Mouse (Mus musculus) kidney, adult 2 months (tissue): ENCODE measurements around the gene Ears2. TPM values are rescaled to one million over a fixed set of nuclear protein-coding genes. Genes with fewer than 3 reads are reported as not detected.

ENCODE experiments used
- DNase-seq: peaks from one replicate; pipeline ENCODE4 v3.0.0; 2021
- H3K27ac ChIP-seq: fragments of 200-500 bp; 2 replicates; pipeline ENCODE4 v1.5.1; 2012; ENCODE audit warnings: low read depth, low read length, control low read depth, inconsistent platforms; ENCODE audit not compliant: insufficient read depth
- H3K27me3 ChIP-seq: fragments of 200-500 bp; replicated peaks from 2 replicates; pipeline ENCODE4 v1.6.1; 2012; ENCODE audit warnings: mild to moderate bottlenecking, moderate library complexity, low read length, inconsistent platforms; ENCODE audit not compliant: control insufficient read depth, insufficient read depth
- H3K36me3 ChIP-seq: fragments of 200-500 bp; 2 replicates; pipeline ENCODE4 v1.6.1; 2012; ENCODE audit warnings: mild to moderate bottlenecking, moderate library complexity, low read length, inconsistent platforms; ENCODE audit not compliant: control insufficient read depth, insufficient read depth
- H3K4me1 ChIP-seq: fragments of 200-500 bp; 2 replicates; pipeline ENCODE4 v1.6.1; 2011; ENCODE audit warnings: low read length; ENCODE audit not compliant: control insufficient read depth, insufficient read depth
- H3K4me3 ChIP-seq: fragments of 200-500 bp; 2 replicates; pipeline ENCODE4 v1.5.1; 2011; ENCODE audit warnings: mild to moderate bottlenecking, low read depth, low read length, control low read depth; ENCODE audit not compliant: insufficient read depth
- CTCF ChIP-seq: fragments of 200-500 bp; conservative IDR thresholded peaks from 2 replicates; pipeline ENCODE4 v1.5.1; 2011; ENCODE audit warnings: low read depth, mild to moderate bottlenecking, control low read depth, low read length, moderate library complexity, mixed read lengths; ENCODE audit not compliant: insufficient read depth, insufficient read length
- POLR2A ChIP-seq: fragments of 200-500 bp; IDR thresholded peaks from one replicate; pipeline ENCODE4 v1.6.1; 2011; ENCODE audit warnings: low read depth, low read length, control low read depth
- WGBS: fragments of 180-500 bp; shearing (Covaris S2); methylation state at CpG from one replicate; pipeline ENCODE4 v1.1.7; 2018; 5-methylcytosine and 5-hydroxymethylcytosine counted together
- polyA plus RNA-seq: library from polyadenylated mRNA; depleted of rRNA; stranded (reverse); fragments of >200 nt; gene quantifications from 2 replicates; pipeline ENCODE4 v1.2.3, GENCODE M21; 2012; rRNA removed

Ears2 gene
- polyA plus RNA-seq, 1 experiment = 9.2 TPM

- Histone ChIP-seq H3K27ac (no peak overlapping the region), H3K36me3 (peaks cover 1% of the 10 kb centered on the region), H3K4me3 (no peak overlapping the region), H3K4me1 (no peaks in the 10 kb centered on the region), H3K27me3 (no peaks in the 10 kb centered on the region)
- no peak for DNase-seq
- TF ChIP-seq CTCF (no peak), POLR2A (no peak)
- WGBS = 92% methylated on average over 5 of the region's 5 CpGs
Observed at GRCm38 (mm10) chr7:121995961-121996360, 71.1 kb downstream of the Ears2 start.

Other genes starting within 250 kb of the Ears2 start
- gene Scnn1b, start 202.2 kb downstream of the Ears2 start, polyA plus RNA-seq = 74.7 and 92.7 TPM in 2 replicates
- gene Cog7, start 85.6 kb downstream of the Ears2 start, polyA plus RNA-seq = 39.9 and 41.7 TPM in 2 replicates
- 49.1 and 53.0 TPM in 2 replicates for gene Gga2, start 46.0 kb downstream of the Ears2 start, polyA plus RNA-seq
- 18.9 and 19.6 TPM in 2 replicates for gene Ubfd1, start 88 bp downstream of the Ears2 start, polyA plus RNA-seq
- gene Ndufab1, start 34.6 kb upstream of the Ears2 start, polyA plus RNA-seq = 437 and 852 TPM in 2 replicates
- gene Palb2, start 65.7 kb upstream of the Ears2 start, polyA plus RNA-seq = 0.59 and 0.98 TPM in 2 replicates
- gene Dctn5, start 65.8 kb upstream of the Ears2 start, polyA plus RNA-seq = 74.9 and 77.1 TPM in 2 replicates
- 1.1 and 1.5 TPM in 2 replicates for gene Plk1, start 92.2 kb upstream of the Ears2 start, polyA plus RNA-seq
- gene Ern2, start 118.9 kb upstream of the Ears2 start, polyA plus RNA-seq = 0.16 and 0.19 TPM in 2 replicates
- 1.2 and 1.6 TPM in 2 replicates for gene Chp2, start 152.2 kb upstream of the Ears2 start, polyA plus RNA-seq
- gene Prkcb, start 221.5 kb upstream of the Ears2 start, polyA plus RNA-seq = 2.5 and 6.1 TPM in 2 replicates